Mouse (Mus musculus) hematopoietic multipotent progenitor cell, adult 10-12 weeks (in vitro differentiated cells): ENCODE data around the gene Mup14. TPM values are rescaled to one million over a fixed set of nuclear protein-coding genes. Genes with fewer than 3 reads are reported as not detected.

Source experiments
- polyA plus RNA-seq: library from polyadenylated mRNA; stranded (reverse); fragments of >175 nt; gene quantifications from 2 replicates; pipeline ENCODE4 v1.2.3, GENCODE M21; 2012; ENCODE audit warnings: low replicate concordance

Mup14 gene
- not detected in 2 replicates for polyA plus RNA-seq

DNA sequence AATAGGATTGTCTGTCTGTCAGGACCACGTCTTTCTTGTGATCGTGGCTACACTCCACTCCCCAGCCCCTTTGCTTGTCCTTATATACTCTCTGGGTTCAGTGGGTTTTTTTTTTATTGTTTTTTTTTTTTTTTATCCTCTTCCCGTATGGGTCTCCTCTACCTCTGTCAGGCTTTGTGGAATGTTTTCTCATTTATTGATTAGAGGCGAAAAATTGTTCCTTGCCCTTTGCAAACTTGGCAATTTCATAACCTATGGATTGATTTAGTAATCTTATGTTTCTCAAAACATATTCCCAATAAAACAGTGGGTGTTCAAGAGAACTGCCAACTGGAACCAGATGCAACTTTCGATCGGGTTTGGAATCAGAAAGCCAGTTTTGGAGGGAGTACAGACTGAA is at the start of gene Mup14:
TSS of gene Mup14 (minus strand) at position 101 of the 400 bp plus-strand sequence.

Other genes starting within 250 kb of the Mup14 start
- not detected in 2 replicates for gene Mup13, start 75.7 kb downstream of the Mup14 start, polyA plus RNA-seq
- not detected in 2 replicates for gene Mup15, start 135.7 kb upstream of the Mup14 start, polyA plus RNA-seq
- gene Mup16, start 215.5 kb upstream of the Mup14 start, polyA plus RNA-seq, result not detected in 2 replicates